Mouse (Mus musculus): ENCODE measurements around the gene Syne1. TPM values are rescaled to one million over a fixed set of nuclear protein-coding genes. Genes with fewer than 3 reads are reported as not detected.

Gene Syne1
- total and polyA plus RNA-seq, 3 experiments = 10.8 to 85.0 (median 59.1) TPM

DNA sequence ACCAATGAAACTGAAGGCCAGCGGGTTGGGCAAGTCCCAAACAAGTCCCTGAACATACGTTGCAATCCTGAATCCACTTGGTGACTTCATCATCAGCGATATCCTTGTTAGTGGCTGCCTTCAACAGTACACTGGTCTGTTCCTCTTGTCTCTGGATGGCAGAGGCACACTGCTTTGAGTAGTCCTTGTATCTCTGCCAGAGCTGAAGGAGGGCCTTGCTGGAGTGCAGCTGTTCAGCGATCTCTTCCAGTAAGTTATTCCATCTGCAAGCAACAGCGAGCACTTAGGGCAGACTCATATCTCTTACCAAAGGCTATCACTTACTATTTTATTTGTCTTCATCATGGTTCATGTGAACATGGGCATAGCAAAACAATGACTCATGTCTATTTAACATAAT, 440.5 kb downstream of the Syne1 start:
- Histone ChIP-seq H3K27me3 (ENCODE audit: insufficient read depth, low read length) (no peaks in the 10 kb centered on the region), H3K4me3 (ENCODE audit: low read depth, low read length) (no peak overlapping the region), H3K36me3 (replicated peaks) (peaks cover 48% of the 10 kb centered on the region), H3K4me1 (ENCODE audit: insufficient read depth, low read depth, low read length) (no peaks in the 10 kb centered on the region), H3K9me3 (replicated peaks) (no peaks in the 10 kb centered on the region)
- ATAC-seq (ENCODE audit: extremely low read depth, insufficient number of reproducible peaks, low FRiP score, poor library complexity, severe bottlenecking) (no peak), DNase-seq (ENCODE audit: low spot score) (no peak)
- TF ChIP-seq GATA2 (IDR thresholded peaks at IDR 0.05; ENCODE audit: borderline replicate concordance, low read depth, low read length) = no peak
- TF ChIP-seq CTCF (IDR thresholded peaks at IDR 0.05; ENCODE audit: low read depth, low read length) = no peak
- TF ChIP-seq GATA1 (IDR thresholded peaks at IDR 0.05; ENCODE audit: borderline replicate concordance, low read length) = no peak

DNA sequence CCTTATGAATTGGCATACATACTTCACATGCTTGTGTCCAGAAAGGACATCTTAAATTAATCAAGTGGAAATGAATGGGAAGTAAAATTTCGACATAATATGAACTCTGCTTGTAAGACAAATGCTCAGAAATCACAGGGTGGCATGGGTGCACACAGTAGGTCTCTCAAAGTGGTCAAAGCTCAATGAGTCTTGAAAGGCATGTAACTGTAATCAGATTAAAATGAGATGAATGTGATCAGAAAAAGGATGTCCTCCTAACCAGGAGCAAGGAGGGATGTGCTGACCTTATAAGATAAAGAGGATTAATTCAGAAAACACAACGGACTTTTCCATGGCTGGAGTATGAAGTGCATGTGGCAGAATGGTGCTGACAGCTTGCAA, 453.5 kb downstream of the Syne1 start:
- H3K36me3 ChIP-seq (replicated peaks) = peaks cover 20% of the 10 kb centered on the region
- no peak for TF ChIP-seq POLR2AphosphoS5 (IDR thresholded peaks at IDR 0.05; ENCODE audit: insufficient replicate concordance, low read depth, low read length)
- TF ChIP-seq CTCF (IDR thresholded peaks at IDR 0.05; ENCODE audit: low read depth, low read length) = no peak
- no peak for TF ChIP-seq GATA2 (IDR thresholded peaks at IDR 0.05; ENCODE audit: borderline replicate concordance, low read depth, low read length)
- TF ChIP-seq TAL1 (conservative IDR thresholded peaks at IDR 0.05; ENCODE audit: low read depth, low read length) = no peak
- TF ChIP-seq GATA1 (IDR thresholded peaks at IDR 0.05; ENCODE audit: borderline replicate concordance, low read length) = no peak
- H3K4me1 ChIP-seq (ENCODE audit: insufficient read depth, low read depth, low read length) = no peaks in the 10 kb centered on the region
- no peaks in the 10 kb centered on the region for H3K9me3 ChIP-seq (replicated peaks)
- DNase-seq (ENCODE audit: low spot score) = no peak
- no peak overlapping the region for H3K4me3 ChIP-seq (ENCODE audit: low read depth, low read length)
- no peak for ATAC-seq (ENCODE audit: extremely low read depth, insufficient number of reproducible peaks, low FRiP score, poor library complexity, severe bottlenecking)
- H3K27me3 ChIP-seq (ENCODE audit: insufficient read depth, low read length) = no peaks in the 10 kb centered on the region

DNA sequence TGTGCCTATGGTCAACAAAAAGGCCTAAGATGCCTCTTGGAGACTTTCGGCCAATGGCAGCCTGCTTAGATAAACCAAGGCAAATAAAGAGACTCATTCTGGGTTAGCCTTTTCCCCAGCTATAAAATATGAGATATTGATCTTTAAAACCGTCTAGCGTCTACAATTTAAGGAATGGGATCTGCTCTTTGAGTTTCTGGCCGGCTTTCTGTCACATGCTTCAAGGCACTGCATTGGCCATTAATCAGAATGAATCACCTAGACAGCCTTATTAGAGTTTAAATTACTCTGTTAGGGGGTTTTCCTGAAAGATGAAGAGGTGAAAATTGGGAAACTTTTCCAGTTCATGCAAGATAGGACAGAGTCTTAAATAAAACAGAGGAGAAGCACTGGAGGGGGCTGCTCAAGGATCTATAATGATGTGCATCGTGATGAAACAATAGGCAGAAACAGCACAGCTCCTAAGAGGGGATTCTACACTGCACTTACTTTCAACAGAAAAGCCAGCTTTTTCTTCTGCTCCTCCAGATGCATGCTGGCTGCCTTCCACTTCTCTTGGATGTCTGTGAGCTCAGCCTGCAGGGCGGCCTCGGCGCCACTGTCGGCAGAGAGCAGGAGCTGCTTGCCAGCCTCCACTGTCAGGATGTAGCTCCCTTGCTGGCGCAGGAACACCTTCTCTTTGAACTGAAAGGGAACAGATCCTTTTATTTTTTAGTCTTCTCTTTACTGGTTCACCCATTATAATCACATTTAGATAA, 454.1 kb downstream of the Syne1 start:
- ATAC-seq (ENCODE audit: extremely low read depth, insufficient number of reproducible peaks, low FRiP score, poor library complexity, severe bottlenecking) (no peak), DNase-seq (ENCODE audit: low spot score) (no peak)
- Histone ChIP-seq H3K36me3 (replicated peaks) (peaks cover 20% of the 10 kb centered on the region), H3K4me3 (ENCODE audit: low read depth, low read length) (no peak overlapping the region), H3K27me3 (ENCODE audit: insufficient read depth, low read length) (no peaks in the 10 kb centered on the region), H3K4me1 (ENCODE audit: insufficient read depth, low read depth, low read length) (no peaks in the 10 kb centered on the region), H3K9me3 (replicated peaks) (no peaks in the 10 kb centered on the region)
- no peak for TF ChIP-seq TAL1 (conservative IDR thresholded peaks at IDR 0.05; ENCODE audit: low read depth, low read length)
- no peak for TF ChIP-seq POLR2AphosphoS5 (IDR thresholded peaks at IDR 0.05; ENCODE audit: insufficient replicate concordance, low read depth, low read length)
- TF ChIP-seq GATA1 (IDR thresholded peaks at IDR 0.05; ENCODE audit: borderline replicate concordance, low read length) = no peak
- no peak for TF ChIP-seq GATA2 (IDR thresholded peaks at IDR 0.05; ENCODE audit: borderline replicate concordance, low read depth, low read length)
- no peak for TF ChIP-seq CTCF (IDR thresholded peaks at IDR 0.05; ENCODE audit: low read depth, low read length)

DNA sequence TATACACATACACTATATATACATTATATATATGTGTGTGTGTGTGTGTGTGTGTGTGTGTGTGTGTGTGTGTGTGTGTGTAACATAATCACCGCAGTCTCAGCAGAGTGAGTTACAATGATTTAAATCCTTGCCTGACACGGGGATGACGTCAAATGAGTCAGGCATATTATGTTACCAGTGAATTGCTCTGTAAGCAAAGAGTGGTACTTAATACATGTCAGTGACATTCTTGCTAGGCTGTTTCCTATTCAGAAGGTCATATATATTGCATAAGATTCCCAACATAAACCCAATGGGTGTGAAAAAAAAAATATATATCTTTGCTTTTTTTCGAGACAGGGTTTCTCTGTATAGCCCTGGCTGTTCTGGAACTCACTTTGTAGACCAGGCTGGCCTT, 462.1 kb downstream of the Syne1 start:
- Histone ChIP-seq H3K36me3 (replicated peaks) (peaks cover 11% of the 10 kb centered on the region), H3K9me3 (replicated peaks) (no peaks in the 10 kb centered on the region), H3K27me3 (ENCODE audit: insufficient read depth, low read length) (no peaks in the 10 kb centered on the region), H3K4me1 (ENCODE audit: insufficient read depth, low read depth, low read length) (no peaks in the 10 kb centered on the region), H3K4me3 (ENCODE audit: low read depth, low read length) (no peak overlapping the region)
- ATAC-seq (ENCODE audit: extremely low read depth, insufficient number of reproducible peaks, low FRiP score, poor library complexity, severe bottlenecking) (no peak), DNase-seq (ENCODE audit: low spot score) (no peak)
- TF ChIP-seq CTCF (IDR thresholded peaks at IDR 0.05; ENCODE audit: low read depth, low read length) (no peak), POLR2AphosphoS5 (IDR thresholded peaks at IDR 0.05; ENCODE audit: insufficient replicate concordance, low read depth, low read length) (no peak), GATA1 (IDR thresholded peaks at IDR 0.05; ENCODE audit: borderline replicate concordance, low read length) (no peak), GATA2 (IDR thresholded peaks at IDR 0.05; ENCODE audit: borderline replicate concordance, low read depth, low read length) (no peak)

DNA sequence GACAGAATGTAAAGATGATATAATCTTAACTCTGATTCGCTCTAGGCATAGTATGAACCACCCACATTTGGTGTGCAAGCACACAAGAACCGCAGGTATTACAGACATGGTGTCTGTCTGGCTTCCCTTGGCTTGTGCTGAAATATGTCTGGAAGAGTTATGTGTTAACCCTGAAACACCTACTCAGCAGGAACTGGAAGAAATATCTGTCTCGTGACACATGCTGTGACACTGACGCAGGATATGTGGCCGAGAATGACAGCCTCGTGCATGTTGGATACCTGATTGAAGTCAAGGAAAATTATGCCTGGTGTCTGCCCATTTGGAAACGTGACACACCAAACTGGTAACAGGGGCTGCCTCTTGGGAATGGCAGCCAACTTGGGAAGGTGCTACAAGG, 463.9 kb downstream of the Syne1 start:
- DNase-seq (ENCODE audit: low spot score) = no peak
- Histone ChIP-seq H3K27me3 (ENCODE audit: insufficient read depth, low read length) (no peaks in the 10 kb centered on the region), H3K4me3 (ENCODE audit: low read depth, low read length) (no peak overlapping the region), H3K36me3 (replicated peaks) (peaks cover 14% of the 10 kb centered on the region), H3K4me1 (ENCODE audit: insufficient read depth, low read depth, low read length) (no peaks in the 10 kb centered on the region), H3K9me3 (replicated peaks) (no peaks in the 10 kb centered on the region)
- no peak for ATAC-seq (ENCODE audit: extremely low read depth, insufficient number of reproducible peaks, low FRiP score, poor library complexity, severe bottlenecking)
- TF ChIP-seq CTCF (IDR thresholded peaks at IDR 0.05; ENCODE audit: low read depth, low read length) = no peak
- TF ChIP-seq GATA2 (IDR thresholded peaks at IDR 0.05; ENCODE audit: borderline replicate concordance, low read depth, low read length) = no peak
- no peak for TF ChIP-seq POLR2AphosphoS5 (IDR thresholded peaks at IDR 0.05; ENCODE audit: insufficient replicate concordance, low read depth, low read length)
- no peak for TF ChIP-seq TAL1 (conservative IDR thresholded peaks at IDR 0.05; ENCODE audit: low read depth, low read length)
- no peak for TF ChIP-seq GATA1 (IDR thresholded peaks at IDR 0.05; ENCODE audit: borderline replicate concordance, low read length)

DNA sequence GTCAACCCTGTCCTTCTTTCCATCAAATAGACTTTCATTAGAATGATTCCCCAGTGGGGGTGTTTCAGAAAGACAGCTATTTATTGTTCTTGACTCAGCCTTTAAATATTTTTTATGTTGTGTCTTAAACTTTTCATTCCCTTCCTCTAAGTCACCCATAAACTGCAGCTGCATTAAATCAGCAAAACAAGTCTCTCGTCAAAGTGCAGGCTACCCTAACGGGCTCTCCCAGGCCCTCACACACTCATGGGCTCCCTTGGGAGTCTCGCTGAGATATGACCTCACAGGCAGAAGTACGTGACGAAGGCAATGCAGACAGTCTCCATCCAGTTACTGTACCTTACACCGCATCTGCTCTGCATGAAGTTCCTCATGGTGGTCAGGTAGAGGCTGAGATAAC, 465.0 kb downstream of the Syne1 start:
- ATAC-seq (ENCODE audit: extremely low read depth, insufficient number of reproducible peaks, low FRiP score, poor library complexity, severe bottlenecking) (no peak), DNase-seq (ENCODE audit: low spot score) (no peak)
- no peak for TF ChIP-seq CTCF (IDR thresholded peaks at IDR 0.05; ENCODE audit: low read depth, low read length)
- TF ChIP-seq GATA2 (IDR thresholded peaks at IDR 0.05; ENCODE audit: borderline replicate concordance, low read depth, low read length) = no peak
- TF ChIP-seq GATA1 (IDR thresholded peaks at IDR 0.05; ENCODE audit: borderline replicate concordance, low read length) = no peak
- no peak for TF ChIP-seq TAL1 (conservative IDR thresholded peaks at IDR 0.05; ENCODE audit: low read depth, low read length)
- TF ChIP-seq POLR2AphosphoS5 (IDR thresholded peaks at IDR 0.05; ENCODE audit: insufficient replicate concordance, low read depth, low read length) = no peak
- Histone ChIP-seq H3K9me3 (replicated peaks) (no peaks in the 10 kb centered on the region), H3K36me3 (replicated peaks) (peaks cover 14% of the 10 kb centered on the region), H3K27me3 (ENCODE audit: insufficient read depth, low read length) (no peaks in the 10 kb centered on the region), H3K4me1 (ENCODE audit: insufficient read depth, low read depth, low read length) (no peaks in the 10 kb centered on the region), H3K4me3 (ENCODE audit: low read depth, low read length) (no peak overlapping the region)

Data from G1E (cell line).